Mouse (Mus musculus) forebrain, embryonic 11.5 days (tissue): ENCODE data around the gene Sox10. TPM values are rescaled to one million over a fixed set of nuclear protein-coding genes. Genes with fewer than 3 reads are reported as not detected.
A peak's percentile ranks its signal among the peaks of the same experiment; 100 is the strongest.

Source experiments
- ATAC-seq: fragments of 200-750 bp; cut with Nextera tagmentation; replicated peaks from 2 replicates; pipeline ENCODE4 v1.8.0; 2017; ENCODE audit warnings: moderate TSS enrichment; ENCODE audit not compliant: low FRiP score
- DNase-seq: peaks from one replicate; pipeline ENCODE4 v3.0.0-alpha.2; 2017; ENCODE audit warnings: low spot score
- H3K27ac ChIP-seq: fragments of 300-500 bp; sonication (generic); 2 replicates; pipeline ENCODE4 v1.5.1; 2014; ENCODE audit warnings: low read depth, low read length
- H3K27me3 ChIP-seq: fragments of 300-500 bp; sonication (generic); 2 replicates; pipeline ENCODE4 v1.6.1; 2014; ENCODE audit warnings: mild to moderate bottlenecking, low read length, mixed read lengths; ENCODE audit not compliant: control insufficient read depth, insufficient read depth
- H3K36me3 ChIP-seq: fragments of 300-500 bp; sonication (generic); 2 replicates; pipeline ENCODE4 v1.6.1; 2014; ENCODE audit warnings: mild to moderate bottlenecking, low read length, moderate library complexity, mixed read lengths; ENCODE audit not compliant: control insufficient read depth, insufficient read depth
- H3K4me1 ChIP-seq: fragments of 300-500 bp; sonication (generic); replicated peaks from 2 replicates; pipeline ENCODE4 v1.6.1; 2014; ENCODE audit warnings: low read length, mixed read lengths; ENCODE audit not compliant: control insufficient read depth, insufficient read depth
- H3K4me2 ChIP-seq: fragments of 300-500 bp; sonication (generic); 2 replicates; pipeline ENCODE4 v1.6.1; 2014; ENCODE audit warnings: low read depth, mild to moderate bottlenecking, low read length, moderate library complexity, mixed read lengths; ENCODE audit not compliant: severe bottlenecking
- H3K4me3 ChIP-seq: fragments of 300-500 bp; sonication (generic); 2 replicates; pipeline ENCODE4 v1.5.1; 2014; ENCODE audit warnings: low read depth, low read length
- H3K9ac ChIP-seq: fragments of 300-500 bp; sonication (generic); 2 replicates; pipeline ENCODE4 v1.6.1; 2014; ENCODE audit warnings: low read length
- H3K9me3 ChIP-seq: fragments of 300-500 bp; sonication (generic); 2 replicates; pipeline ENCODE4 v1.6.1; 2016; ENCODE audit warnings: low read length, mixed read lengths; ENCODE audit not compliant: control insufficient read depth
- WGBS: fragments of 180-500 bp; shearing (Covaris S2); extraction: QIAGEN DNeasy Blood & Tissue Kit; methylation state at CpG from one replicate; pipeline ENCODE4 v1.1.7; 2014; 5-methylcytosine and 5-hydroxymethylcytosine counted together
- polyA plus RNA-seq: library from polyadenylated mRNA; unstranded; fragments of >200 nt; fragmentation: Nextera tagmentation; extraction: Ambion mirVana; gene quantifications from 2 replicates; pipeline ENCODE4 v1.2.1, GENCODE M21; 2014

Gene Sox10
- polyA plus RNA-seq, 1 experiment from 2014 or later: 1.3 TPM

GRCm38 (mm10) chr15:79185213-79185612 is 20.2 kb upstream of the Sox10 start:
- 92% methylated on average over 10 of the region's 10 CpGs for WGBS
- Histone ChIP-seq H3K9ac (no peak overlapping the region), H3K4me3 (no peak overlapping the region)

GRCm38 (mm10) chr15:79176905-79177304 is 11.9 kb upstream of the Sox10 start:
- Histone ChIP-seq H3K4me1 (no peaks in the 10 kb centered on the region), H3K4me2 (no peak overlapping the region), H3K27ac (no peak overlapping the region), H3K4me3 (no peak overlapping the region), H3K9ac (no peak overlapping the region), H3K27me3 (no peaks in the 10 kb centered on the region), H3K9me3 (no peaks in the 10 kb centered on the region), H3K36me3 (no peaks in the 10 kb centered on the region)
- DNase-seq (no peak), ATAC-seq (no peak)
- 52% methylated on average over 6 of the region's 6 CpGs for WGBS

More at GRCm38 (mm10) chr15:79185213-79185612, 20.2 kb upstream of the Sox10 start:
- Histone ChIP-seq H3K27ac (no peak overlapping the region), H3K4me2 (no peak overlapping the region), H3K27me3 (no peaks in the 10 kb centered on the region), H3K9me3 (no peaks in the 10 kb centered on the region), H3K36me3 (no peaks in the 10 kb centered on the region), H3K4me1 (no peaks in the 10 kb centered on the region)
- no peak for ATAC-seq
- DNase-seq: no peak

- H3K4me1 ChIP-seq: peaks cover 15% of the 10 kb centered on the region; the same call in 1 of the 2 replicates
- ATAC-seq: no peak
- no peak overlapping the region for H3K4me3 ChIP-seq
- H3K4me2 ChIP-seq: no peak overlapping the region
- H3K27ac ChIP-seq: no peak overlapping the region
- no peak overlapping the region for H3K9ac ChIP-seq
- DNase-seq: no peak
- no peaks in the 10 kb centered on the region for H3K36me3 ChIP-seq
- H3K27me3 ChIP-seq: peaks cover 39% of the 10 kb centered on the region
- no peaks in the 10 kb centered on the region for H3K9me3 ChIP-seq
- WGBS: 61% methylated on average over 8 of the region's 8 CpGs
Measured at GRCm38 (mm10) chr15:79166712-79167111, 1.7 kb upstream of the Sox10 start.

- no peak overlapping the region for H3K27ac ChIP-seq
- DNase-seq (peak; percentile 52), ATAC-seq (no peak)
- no peak overlapping the region for H3K9ac ChIP-seq
- H3K27me3 ChIP-seq: peaks cover 39% of the 10 kb centered on the region
- 3% methylated on average over 15 of the region's 15 CpGs for WGBS
- H3K36me3 ChIP-seq: no peaks in the 10 kb centered on the region
- H3K4me1 ChIP-seq: peaks cover 15% of the 10 kb centered on the region; the same call in 1 of the 2 replicates
- H3K4me2 ChIP-seq: no peak overlapping the region
- H3K9me3 ChIP-seq: no peaks in the 10 kb centered on the region
- no peak overlapping the region for H3K4me3 ChIP-seq
Measured at GRCm38 (mm10) chr15:79164251-79164650, 789 bp downstream of the Sox10 start.

DNA sequence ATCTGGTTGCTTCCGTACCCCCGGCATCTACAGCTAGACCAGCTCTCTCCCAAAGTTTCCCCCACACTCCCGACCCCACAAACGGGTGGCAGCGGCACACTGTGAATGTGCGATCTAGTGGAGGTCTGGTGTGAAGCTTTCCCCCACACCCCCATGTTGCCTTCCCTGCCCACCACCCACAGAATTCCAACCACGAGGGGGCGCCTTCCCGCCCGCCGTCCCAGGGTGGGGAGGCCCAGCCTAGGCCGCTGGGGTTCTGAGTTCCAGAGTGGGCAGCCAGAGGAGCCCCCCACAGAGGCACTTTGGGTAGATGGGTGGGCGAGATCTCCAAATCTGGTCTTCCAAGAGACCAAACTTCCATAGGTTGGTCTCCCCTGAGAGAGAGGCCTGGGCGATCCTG is 2.2 kb downstream of the Sox10 start:
- H3K27me3 ChIP-seq: peaks cover 39% of the 10 kb centered on the region
- 42% methylated on average over 14 of the region's 14 CpGs for WGBS
- H3K27ac ChIP-seq: no peak overlapping the region
- ATAC-seq: no peak
- peaks cover 15% of the 10 kb centered on the region; the same call in 1 of the 2 replicates for H3K4me1 ChIP-seq
- no peak for DNase-seq
- no peaks in the 10 kb centered on the region for H3K9me3 ChIP-seq
- no peak overlapping the region for H3K9ac ChIP-seq
- no peak overlapping the region for H3K4me3 ChIP-seq
- no peak overlapping the region for H3K4me2 ChIP-seq
- H3K36me3 ChIP-seq: no peaks in the 10 kb centered on the region

DNA sequence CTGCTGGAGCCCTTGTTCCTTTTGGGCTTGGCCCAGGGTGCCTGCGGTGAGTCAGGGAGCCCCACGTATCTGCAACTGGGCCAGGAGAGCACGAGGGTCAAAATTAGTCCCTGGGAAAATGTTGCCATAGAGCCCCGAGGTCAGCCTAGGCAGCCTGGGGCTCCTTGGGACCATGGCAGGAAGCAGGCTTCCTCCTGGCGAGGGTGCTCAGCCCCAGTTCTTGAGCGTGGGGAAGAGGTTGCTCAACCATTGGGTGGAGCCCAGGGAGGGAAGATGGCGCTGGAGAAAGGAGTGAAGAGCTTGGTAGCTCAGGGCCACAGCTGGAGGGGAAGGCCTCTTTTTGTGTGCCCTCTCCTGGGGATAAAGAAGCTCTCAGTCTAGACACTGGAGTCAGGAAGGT is 2.7 kb downstream of the Sox10 start:
- no peak overlapping the region for H3K4me2 ChIP-seq
- H3K27ac ChIP-seq: no peak overlapping the region
- peaks cover 15% of the 10 kb centered on the region; the same call in 1 of the 2 replicates for H3K4me1 ChIP-seq

DNA sequence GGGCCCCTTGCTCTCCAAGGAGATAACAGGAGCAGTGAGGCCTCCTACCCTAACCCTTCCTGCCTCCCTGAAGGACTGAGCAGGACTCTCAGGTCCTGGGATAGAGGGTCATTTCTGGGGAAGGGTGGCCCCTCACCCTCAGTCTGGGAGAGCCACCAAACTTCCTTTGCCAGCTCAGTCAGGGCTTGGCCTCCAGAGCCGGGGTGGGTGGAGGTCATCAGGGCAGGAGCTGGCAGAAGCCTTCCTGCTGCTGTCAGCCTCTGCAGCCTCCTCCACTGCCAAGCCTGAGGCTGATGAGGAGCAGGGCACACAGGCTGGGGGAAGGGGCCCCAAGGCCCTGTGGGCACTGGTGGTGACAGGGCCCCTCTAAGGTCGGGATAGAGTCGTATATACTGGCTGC is 9.5 kb downstream of the Sox10 start:
- H3K27me3 ChIP-seq: no peaks in the 10 kb centered on the region
- 0 out of 2 replicates have a peak overlapping the region, but pooled peaks have one; percentile 20 for H3K9ac ChIP-seq
- no peaks in the 10 kb centered on the region; the same call in 1 of the 2 replicates for H3K36me3 ChIP-seq
- no peak overlapping the region for H3K27ac ChIP-seq
- ATAC-seq (no peak), DNase-seq (no peak)
- no peak overlapping the region for H3K4me2 ChIP-seq
- H3K4me3 ChIP-seq: no peak overlapping the region
- whole genome bisulfite sequencing: 37% methylated on average over 3 of the region's 3 CpGs
- peaks cover 20% of the 10 kb centered on the region for H3K4me1 ChIP-seq
- no peaks in the 10 kb centered on the region for H3K9me3 ChIP-seq

More for the DNA sequence above, 2.7 kb downstream of the Sox10 start:
- H3K36me3 ChIP-seq: no peaks in the 10 kb centered on the region
- no peak for DNase-seq
- no peak for ATAC-seq
- 72% methylated on average over 7 of the region's 7 CpGs for WGBS
- H3K27me3 ChIP-seq: peaks cover 39% of the 10 kb centered on the region
- H3K9me3 ChIP-seq: no peaks in the 10 kb centered on the region
- H3K4me3 ChIP-seq: no peak overlapping the region
- no peak overlapping the region for H3K9ac ChIP-seq

DNA sequence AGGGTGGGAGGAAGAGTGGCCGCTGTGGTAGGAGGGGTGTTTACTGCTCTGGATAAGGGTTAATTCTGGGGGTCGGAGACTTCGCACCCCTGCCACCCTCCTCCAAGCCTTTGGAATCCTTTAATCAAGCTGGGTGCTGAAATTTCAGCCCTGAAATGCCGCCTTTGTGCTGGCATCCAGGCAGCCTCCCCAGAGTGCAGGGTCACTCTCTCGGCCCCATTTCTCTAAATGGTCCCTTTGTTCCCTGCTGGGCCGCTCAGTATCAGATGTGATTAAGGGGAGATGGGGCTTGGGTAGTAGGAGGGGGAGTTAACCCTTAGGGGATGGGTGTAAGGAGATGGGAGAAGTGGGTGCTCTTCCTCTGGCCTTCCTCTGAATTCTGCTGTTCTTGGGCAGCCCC is 12.3 kb downstream of the Sox10 start:
- Histone ChIP-seq H3K36me3 (peaks cover 3% of the 10 kb centered on the region; the same call in 1 of the 2 replicates), H3K9me3 (no peaks in the 10 kb centered on the region), H3K27ac (peak overlapping the region; percentile 82), H3K4me1 (peaks cover 20% of the 10 kb centered on the region), H3K9ac (peak overlapping the region; percentile 27; the same call in 1 of the 2 replicates), H3K27me3 (no peaks in the 10 kb centered on the region), H3K4me3 (no peak overlapping the region), H3K4me2 (no peak overlapping the region)
- WGBS: 44% methylated on average over 6 of the region's 6 CpGs
- ATAC-seq: no peak
- no peak for DNase-seq

DNA sequence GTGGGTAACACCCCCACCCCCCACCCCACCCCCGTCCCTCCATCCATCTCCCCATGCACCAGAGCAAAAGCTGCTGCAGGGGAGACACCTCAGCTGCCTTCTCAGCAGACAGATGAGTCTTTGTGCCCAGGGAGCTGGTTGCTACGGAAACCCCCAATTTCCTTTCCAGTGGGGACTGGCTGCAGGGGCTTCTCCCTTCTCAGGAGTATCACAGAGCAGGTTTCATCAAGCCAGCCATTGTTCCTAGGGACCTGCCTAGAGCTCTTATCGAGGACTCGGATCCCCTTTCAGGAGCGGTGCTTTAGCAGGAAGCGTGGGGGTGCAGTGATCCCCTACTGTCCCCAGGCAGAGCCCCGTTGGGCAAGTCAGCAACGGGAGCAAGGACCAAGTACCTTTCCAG is 13.2 kb downstream of the Sox10 start:
- WGBS: 46% methylated on average over 8 of the region's 8 CpGs
- H3K4me2 ChIP-seq: no peak overlapping the region
- peaks cover 20% of the 10 kb centered on the region for H3K4me1 ChIP-seq
- DNase-seq (peak; percentile 72), ATAC-seq (peak; percentile 53)
- H3K27ac ChIP-seq: peak overlapping the region; percentile 82
- H3K4me3 ChIP-seq: no peak overlapping the region
- H3K9ac ChIP-seq: peak overlapping the region; percentile 27
- no peaks in the 10 kb centered on the region for H3K9me3 ChIP-seq
- peaks cover 6% of the 10 kb centered on the region; the same call in 1 of the 2 replicates for H3K36me3 ChIP-seq
- no peaks in the 10 kb centered on the region for H3K27me3 ChIP-seq
